Mouse (Mus musculus) megakaryocyte, embryonic 14.5 days (primary cell): ENCODE measurements at regions not wholly inside any gene's neighbourhood (a gene's known extent, or its start where the extent isn't known, plus 50 kb on each side); places are given as distances from the start of the nearest gene placed in this dataset.

Source experiments
- H3K27me3 ChIP-seq: replicated peaks from 2 replicates; pipeline ENCODE3; 2012; ENCODE audit warnings: inconsistent platforms
- H3K36me3 ChIP-seq: replicated peaks from 2 replicates; pipeline ENCODE3; 2012; ENCODE audit warnings: low read length, inconsistent platforms, mixed read lengths
- H3K4me1 ChIP-seq: 2 replicates; pipeline ENCODE4 v1.6.1; 2012; ENCODE audit warnings: inconsistent platforms
- H3K4me3 ChIP-seq: replicated peaks from 2 replicates; pipeline ENCODE3; 2012; ENCODE audit warnings: moderate library complexity, mild to moderate bottlenecking, inconsistent platforms
- H3K9me3 ChIP-seq: 2 replicates; pipeline ENCODE4 v1.6.1; 2012; ENCODE audit warnings: inconsistent platforms
- FLI1 ChIP-seq: IDR thresholded peaks from 2 replicates; pipeline ENCODE4 v1.6.1; 2012; ENCODE audit warnings: low read length, inconsistent platforms, mixed read lengths
- GATA1 ChIP-seq: IDR thresholded peaks from 3 replicates; pipeline ENCODE4 v1.6.1; 2012; ENCODE audit warnings: mixed read lengths, low read length, inconsistent platforms, borderline replicate concordance

- no peaks in the 10 kb centered on the region for H3K4me1 ChIP-seq
- H3K4me3 ChIP-seq, result no peak overlapping the region
- no peaks in the 10 kb centered on the region for H3K27me3 ChIP-seq
- H3K9me3 ChIP-seq, result no peaks in the 10 kb centered on the region
- no peaks in the 10 kb centered on the region for H3K36me3 ChIP-seq
- no peak for TF ChIP-seq GATA1
- TF ChIP-seq FLI1, result no peak
Observed at GRCm38 (mm10) chr5:73761709-73762108, 110.5 kb downstream of the Spata18 start.

GRCm38 (mm10) chr5:73764226-73764625, 113.0 kb downstream of the Spata18 start:
- Histone ChIP-seq H3K27me3 (no peaks in the 10 kb centered on the region), H3K9me3 (no peaks in the 10 kb centered on the region), H3K36me3 (no peaks in the 10 kb centered on the region), H3K4me3 (no peak overlapping the region), H3K4me1 (no peaks in the 10 kb centered on the region)
- no peak for TF ChIP-seq FLI1
- no peak for TF ChIP-seq GATA1

DNA sequence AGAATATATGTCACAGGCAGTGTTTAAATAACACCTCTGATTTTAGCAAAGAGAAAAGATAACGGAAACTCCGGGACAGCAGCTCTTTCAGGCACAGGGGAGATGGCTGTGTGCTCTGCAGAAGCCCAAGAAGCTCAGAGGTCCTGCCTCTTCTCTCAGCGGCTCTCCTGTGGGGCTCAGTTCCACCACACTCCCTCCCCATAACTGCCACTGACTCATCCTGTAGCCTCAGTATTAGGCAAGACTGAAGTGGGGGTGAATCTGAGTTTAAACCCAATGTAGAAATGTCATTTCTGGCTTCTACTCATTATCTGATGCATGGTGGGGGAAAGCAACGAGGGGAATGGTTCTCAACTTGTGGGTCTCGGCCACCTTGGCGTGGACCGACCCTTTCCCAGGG, 114.3 kb downstream of the Spata18 start:
- H3K9me3 ChIP-seq, result no peaks in the 10 kb centered on the region
- TF ChIP-seq GATA1 (no peak), FLI1 (no peak)
- no peaks in the 10 kb centered on the region for H3K27me3 ChIP-seq

GRCm38 (mm10) chr5:73768253-73768652, 117.1 kb downstream of the Spata18 start:
- Histone ChIP-seq H3K4me1 (no peaks in the 10 kb centered on the region), H3K27me3 (no peaks in the 10 kb centered on the region), H3K36me3 (no peaks in the 10 kb centered on the region), H3K9me3 (no peaks in the 10 kb centered on the region), H3K4me3 (no peak overlapping the region)
- no peak for TF ChIP-seq FLI1
- no peak for TF ChIP-seq GATA1

More for the DNA sequence above, 114.3 kb downstream of the Spata18 start:
- Histone ChIP-seq H3K36me3 (no peaks in the 10 kb centered on the region), H3K4me3 (no peak overlapping the region), H3K4me1 (no peaks in the 10 kb centered on the region)

DNA sequence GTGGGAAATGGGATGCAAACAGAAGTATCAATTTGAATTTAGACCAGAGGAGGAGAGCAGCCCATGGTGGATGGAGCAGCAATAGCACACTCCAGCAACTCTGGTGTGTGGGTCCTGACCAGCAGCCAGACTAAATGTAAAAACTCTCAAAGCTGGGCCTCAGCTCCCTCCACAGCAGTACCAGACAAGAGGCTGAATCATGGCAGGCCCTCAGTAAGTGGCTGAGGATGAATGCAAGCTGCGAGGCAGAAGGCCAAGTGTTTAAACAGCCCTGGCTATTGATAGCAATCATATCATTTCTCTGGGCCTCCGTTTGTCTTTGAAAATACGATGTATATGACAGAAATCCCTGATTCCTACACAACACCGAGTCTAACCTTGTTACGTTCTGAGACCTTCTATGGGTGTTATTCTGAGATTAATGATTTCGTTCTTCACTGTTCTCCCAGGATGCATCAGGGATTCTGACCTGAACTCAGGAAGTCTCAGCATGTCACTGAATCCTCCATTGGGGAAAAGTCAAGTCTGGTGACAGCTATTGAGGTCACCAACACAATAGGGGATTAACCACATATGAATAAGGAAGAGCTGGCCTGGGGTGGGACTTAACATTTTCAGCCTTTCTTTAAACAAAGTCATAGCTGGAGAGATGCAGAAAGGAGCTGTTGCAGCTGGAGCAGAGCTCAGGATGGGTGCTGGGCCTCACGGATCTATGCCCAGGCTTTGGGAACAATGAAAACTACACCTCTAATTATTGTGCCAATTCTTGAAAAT, 124.8 kb downstream of the Spata18 start:
- Histone ChIP-seq H3K9me3 (no peaks in the 10 kb centered on the region), H3K36me3 (no peaks in the 10 kb centered on the region), H3K4me1 (no peaks in the 10 kb centered on the region), H3K4me3 (no peak overlapping the region), H3K27me3 (peaks cover 2% of the 10 kb centered on the region)
- TF ChIP-seq GATA1 (no peak), FLI1 (no peak)

DNA sequence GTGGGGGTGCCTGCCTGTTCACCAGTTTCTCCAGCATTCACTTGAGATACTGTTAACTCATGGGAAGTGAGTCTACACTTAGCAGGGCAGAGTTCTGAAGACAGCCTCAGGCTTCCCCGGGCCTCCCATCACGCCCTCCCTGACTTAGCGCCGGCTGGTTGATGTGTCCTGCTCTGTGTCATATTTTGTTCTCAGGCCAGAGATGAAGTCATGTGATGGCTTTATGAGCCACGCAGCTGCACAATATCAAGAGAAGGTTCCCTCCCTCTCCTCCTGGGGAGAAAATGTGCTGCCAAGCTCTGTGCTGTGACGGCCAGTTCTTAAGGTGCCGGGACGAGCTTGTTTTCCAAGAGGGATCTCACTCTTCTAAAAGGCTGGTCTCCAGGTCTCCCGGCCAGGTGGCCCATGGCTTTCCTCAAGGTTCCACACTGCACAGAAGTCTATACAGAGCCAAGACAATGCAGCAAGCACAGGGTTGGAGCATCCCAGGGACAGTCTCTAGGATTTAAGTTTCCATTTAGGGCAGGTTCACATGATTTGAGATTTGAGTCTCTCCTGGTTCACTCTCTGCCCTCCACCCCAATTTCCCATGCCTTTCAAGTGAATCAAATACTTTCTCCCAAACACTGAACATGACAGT, 126.2 kb downstream of the Spata18 start:
- no peaks in the 10 kb centered on the region for H3K36me3 ChIP-seq
- TF ChIP-seq GATA1 (no peak), FLI1 (no peak)
- no peak overlapping the region for H3K4me3 ChIP-seq
- H3K4me1 ChIP-seq, result no peaks in the 10 kb centered on the region
- H3K27me3 ChIP-seq, result peaks cover 2% of the 10 kb centered on the region
- 0 out of 2 replicates have a peak, but pooled peaks cover 3% of the 10 kb centered on the region for H3K9me3 ChIP-seq

GRCm38 (mm10) chr5:73781190-73781940, 130.2 kb downstream of the Spata18 start:
- 0 out of 2 replicates have a peak, but pooled peaks cover 3% of the 10 kb centered on the region for H3K9me3 ChIP-seq
- TF ChIP-seq GATA1 (no peak), FLI1 (no peak)
- H3K27me3 ChIP-seq, result peaks cover 4% of the 10 kb centered on the region
- H3K4me3 ChIP-seq, result no peak overlapping the region
- H3K4me1 ChIP-seq, result no peaks in the 10 kb centered on the region
- no peaks in the 10 kb centered on the region for H3K36me3 ChIP-seq

GRCm38 (mm10) chr5:73782214-73783091, 131.3 kb downstream of the Spata18 start:
- Histone ChIP-seq H3K9me3 (0 out of 2 replicates have a peak, but pooled peaks cover 3% of the 10 kb centered on the region), H3K36me3 (no peaks in the 10 kb centered on the region), H3K4me1 (no peaks in the 10 kb centered on the region), H3K4me3 (no peak overlapping the region), H3K27me3 (peaks cover 2% of the 10 kb centered on the region)
- no peak for TF ChIP-seq FLI1
- no peak for TF ChIP-seq GATA1

DNA sequence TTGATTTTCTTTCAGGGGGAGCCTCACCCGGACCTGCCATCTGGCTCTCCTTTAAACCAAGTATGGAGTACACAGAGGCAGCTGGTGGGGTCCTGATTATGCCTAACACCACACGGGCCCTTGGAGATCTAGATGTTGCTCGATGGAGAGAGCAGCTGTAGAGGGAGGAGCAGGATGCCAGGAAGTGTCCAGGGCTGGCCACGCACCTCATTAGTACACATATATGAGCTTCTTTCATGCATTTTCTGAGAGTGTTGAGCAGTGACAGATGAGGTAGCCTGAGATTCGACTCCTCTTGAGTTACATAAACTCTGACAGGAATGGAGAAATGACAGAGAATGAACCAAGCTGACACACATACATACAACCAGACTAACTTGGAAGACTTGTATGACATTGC, 136.1 kb downstream of the Spata18 start:
- H3K4me1 ChIP-seq, result no peaks in the 10 kb centered on the region
- no peaks in the 10 kb centered on the region for H3K9me3 ChIP-seq
- no peaks in the 10 kb centered on the region for H3K36me3 ChIP-seq
- no peak overlapping the region for H3K4me3 ChIP-seq
- H3K27me3 ChIP-seq, result peaks cover 2% of the 10 kb centered on the region
- TF ChIP-seq FLI1 (no peak), GATA1 (no peak)
